Mouse (Mus musculus) embryonic facial prominence, embryonic 14.5 days (tissue): Measurements from ENCODE around the gene Ccr4. TPM values are rescaled to one million over a fixed set of nuclear protein-coding genes. Genes with fewer than 3 reads are reported as not detected.
A peak's percentile ranks its signal among the peaks of the same experiment; 100 is the strongest.

Experiments used
- ATAC-seq: fragments of 200-750 bp; cut with Nextera tagmentation; 2 replicates; pipeline ENCODE4 v1.8.0; 2017; ENCODE audit warnings: low read depth, moderate number of reproducible peaks, moderate TSS enrichment
- DNase-seq: peaks from one replicate; pipeline ENCODE4 v3.0.0-alpha.2; 2015; ENCODE audit warnings: low spot score
- H3K27ac ChIP-seq: fragments of 300-500 bp; sonication (generic); replicated peaks from 2 replicates; pipeline ENCODE4 v1.5.1; 2014; ENCODE audit warnings: low read depth, mild to moderate bottlenecking, low read length, moderate library complexity
- H3K27me3 ChIP-seq: fragments of 300-500 bp; sonication (generic); replicated peaks from 2 replicates; pipeline ENCODE4 v1.6.1; 2014; ENCODE audit warnings: low read length; ENCODE audit not compliant: control insufficient read depth, insufficient read depth
- H3K36me3 ChIP-seq: fragments of 300-500 bp; sonication (generic); 2 replicates; pipeline ENCODE4 v1.6.1; 2014; ENCODE audit warnings: low read length, mixed read lengths; ENCODE audit not compliant: control insufficient read depth, insufficient read depth
- H3K4me1 ChIP-seq: fragments of 300-500 bp; sonication (generic); 2 replicates; pipeline ENCODE4 v1.6.1; 2014; ENCODE audit warnings: antibody characterized with exemption, low read length; ENCODE audit not compliant: control insufficient read depth, insufficient read depth
- H3K4me2 ChIP-seq: fragments of 300-500 bp; sonication (generic); 2 replicates; pipeline ENCODE4 v1.6.1; 2014; ENCODE audit warnings: low read depth, mild to moderate bottlenecking, low read length, moderate library complexity, mixed read lengths
- H3K4me3 ChIP-seq: fragments of 300-500 bp; sonication (generic); 2 replicates; pipeline ENCODE4 v1.5.1; 2014; ENCODE audit warnings: low read depth, mild to moderate bottlenecking, low read length
- H3K9ac ChIP-seq: fragments of 300-500 bp; sonication (generic); 2 replicates; pipeline ENCODE4 v1.6.1; 2014; ENCODE audit warnings: low read depth, mild to moderate bottlenecking, low read length, moderate library complexity, mixed read lengths
- H3K9me3 ChIP-seq: fragments of 300-500 bp; sonication (generic); 2 replicates; pipeline ENCODE4 v1.6.1; 2016; ENCODE audit warnings: low read length; ENCODE audit not compliant: control insufficient read depth
- WGBS: fragments of 180-500 bp; shearing (Covaris S2); extraction: QIAGEN DNeasy Blood & Tissue Kit; methylation state at CpG from one replicate; pipeline ENCODE4 v1.1.7; 2014; 5-methylcytosine and 5-hydroxymethylcytosine counted together
- polyA plus RNA-seq: library from polyadenylated mRNA; unstranded; fragments of >200 nt; fragmentation: Nextera tagmentation; extraction: Ambion mirVana; gene quantifications from 2 replicates; pipeline ENCODE4 v1.2.1, GENCODE M21; 2014

The Ccr4 gene
- polyA plus RNA-seq, 1 experiment from 2014 or later, result 0.75 TPM

DNA sequence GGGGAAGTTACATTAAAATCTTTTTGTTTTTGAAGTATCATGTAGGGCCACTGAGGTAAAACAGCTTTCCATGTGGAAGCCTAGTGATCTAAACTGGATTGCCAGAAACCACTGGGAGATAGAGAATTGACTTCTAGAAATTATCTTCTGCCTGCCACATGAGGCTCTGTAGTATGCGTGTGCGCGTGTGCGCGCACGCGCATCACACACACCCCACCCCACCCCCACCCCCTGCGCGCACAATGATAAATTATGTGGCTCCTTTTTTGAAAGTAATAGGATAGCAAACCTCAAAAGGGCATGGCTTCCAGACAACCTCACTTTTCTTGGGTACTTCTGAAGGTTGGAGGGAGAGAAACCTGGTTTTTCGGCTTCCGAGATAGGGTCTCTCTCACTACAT is 2.8 kb downstream of the Ccr4 start:
- DNase-seq (no peak), ATAC-seq (no peak)
- no peaks in the 10 kb centered on the region for H3K27me3 ChIP-seq
- H3K4me1 ChIP-seq, result no peaks in the 10 kb centered on the region
- no peak overlapping the region for H3K27ac ChIP-seq
- H3K9me3 ChIP-seq, result no peaks in the 10 kb centered on the region
- no peak overlapping the region for H3K4me2 ChIP-seq
- no peak overlapping the region for H3K4me3 ChIP-seq
- H3K9ac ChIP-seq, result no peak overlapping the region
- WGBS, result 98% methylated on average over 11 of the region's 11 CpGs
- H3K36me3 ChIP-seq, result no peaks in the 10 kb centered on the region

DNA sequence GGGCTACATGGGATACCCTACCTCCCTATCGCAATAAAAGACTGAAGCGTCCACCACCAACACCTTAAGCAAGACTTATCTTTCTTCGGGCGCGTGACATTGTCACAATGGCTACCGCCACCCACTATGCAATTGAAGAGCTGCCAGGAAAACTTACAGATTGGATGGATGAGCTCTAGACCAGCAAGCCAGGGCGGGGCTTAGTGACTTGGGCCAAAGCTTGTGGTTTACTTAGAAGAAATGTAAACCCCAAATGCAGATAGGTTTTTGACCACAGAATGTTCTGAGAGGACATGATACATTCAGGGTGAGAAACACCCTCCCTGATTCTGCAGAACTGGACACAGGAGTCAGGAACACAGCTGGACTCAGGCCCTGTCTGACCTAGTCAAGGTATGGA is 3.6 kb downstream of the Ccr4 start:
- no peak overlapping the region for H3K4me3 ChIP-seq
- H3K9me3 ChIP-seq, result no peaks in the 10 kb centered on the region
- H3K27me3 ChIP-seq, result no peaks in the 10 kb centered on the region
- no peak for DNase-seq
- 95% methylated on average over 7 of the region's 7 CpGs for WGBS
- H3K36me3 ChIP-seq, result no peaks in the 10 kb centered on the region
- no peak overlapping the region for H3K9ac ChIP-seq
- H3K4me1 ChIP-seq, result no peaks in the 10 kb centered on the region
- no peak for ATAC-seq
- no peak overlapping the region for H3K4me2 ChIP-seq
- no peak overlapping the region for H3K27ac ChIP-seq

DNA sequence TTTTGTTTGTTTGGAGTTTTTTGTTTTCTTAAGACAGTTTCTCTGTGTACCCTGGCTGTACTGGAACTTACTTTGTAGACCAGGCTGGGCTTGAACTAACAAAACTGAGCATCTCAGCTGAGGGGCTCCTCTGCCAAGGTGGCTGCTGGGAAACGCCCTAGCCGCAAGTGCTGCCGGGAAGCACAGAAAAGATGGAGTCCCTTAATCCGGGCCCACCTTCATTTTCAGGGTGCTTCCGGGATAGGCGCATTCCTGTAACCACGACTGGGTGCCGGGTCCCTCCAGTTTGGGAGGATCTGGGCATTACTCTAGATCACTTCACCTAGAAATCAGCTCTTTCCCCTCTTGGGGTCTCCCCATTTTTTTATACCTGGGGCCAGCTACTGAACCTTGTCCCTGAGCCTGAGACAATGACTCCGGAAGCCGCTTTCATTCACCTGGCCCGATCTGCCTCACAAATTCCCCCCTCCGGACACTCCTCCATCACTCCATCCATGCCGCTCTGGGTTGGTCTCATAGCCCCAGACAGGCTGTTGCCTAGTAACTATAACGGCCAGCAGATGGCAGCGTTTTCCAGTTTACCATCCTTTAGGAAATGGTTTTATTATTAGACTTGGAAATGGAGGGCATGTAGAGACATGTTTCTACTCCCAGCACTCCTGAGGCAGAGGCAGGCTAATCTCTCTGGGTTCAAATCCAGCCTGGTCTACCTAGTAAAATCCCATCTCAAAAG is 4.8 kb downstream of the Ccr4 start:
- Histone ChIP-seq H3K27ac (no peak overlapping the region), H3K36me3 (no peaks in the 10 kb centered on the region), H3K9me3 (no peaks in the 10 kb centered on the region), H3K4me1 (no peaks in the 10 kb centered on the region), H3K27me3 (no peaks in the 10 kb centered on the region), H3K4me3 (no peak overlapping the region), H3K4me2 (peak overlapping the region; percentile 24; the same call in 1 of the 2 replicates), H3K9ac (no peak overlapping the region)
- 14% methylated on average over 14 of the region's 15 CpGs for WGBS
- ATAC-seq (no peak), DNase-seq (peak; percentile 73)

DNA sequence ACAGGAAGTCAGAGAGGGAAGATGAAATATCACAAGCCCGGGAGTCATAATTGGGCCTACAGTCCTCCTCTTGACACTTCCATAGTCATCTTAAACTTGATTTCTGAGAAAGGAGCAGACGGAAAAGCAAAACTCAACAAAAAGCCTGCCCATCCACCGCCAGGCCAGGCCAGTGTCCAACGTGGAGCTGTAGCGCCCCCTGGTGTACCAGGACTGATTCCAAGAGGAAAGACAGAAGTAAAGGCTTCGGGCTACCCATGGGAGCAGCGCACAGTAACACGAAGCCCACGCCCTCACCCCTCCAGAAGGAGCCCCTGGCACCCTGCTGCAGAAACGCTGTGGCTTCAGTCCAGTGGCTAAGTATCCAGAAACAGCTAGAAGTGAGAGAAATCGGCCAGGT is 6.5 kb downstream of the Ccr4 start:
- Histone ChIP-seq H3K9me3 (no peaks in the 10 kb centered on the region), H3K27me3 (no peaks in the 10 kb centered on the region), H3K9ac (no peak overlapping the region), H3K4me2 (peak overlapping the region; percentile 34), H3K36me3 (no peaks in the 10 kb centered on the region), H3K27ac (no peak overlapping the region), H3K4me1 (no peaks in the 10 kb centered on the region), H3K4me3 (no peak overlapping the region)
- WGBS, result 5% methylated on average over 11 of the region's 11 CpGs
- DNase-seq (peak; percentile 89), ATAC-seq (peak; percentile 83)

DNA sequence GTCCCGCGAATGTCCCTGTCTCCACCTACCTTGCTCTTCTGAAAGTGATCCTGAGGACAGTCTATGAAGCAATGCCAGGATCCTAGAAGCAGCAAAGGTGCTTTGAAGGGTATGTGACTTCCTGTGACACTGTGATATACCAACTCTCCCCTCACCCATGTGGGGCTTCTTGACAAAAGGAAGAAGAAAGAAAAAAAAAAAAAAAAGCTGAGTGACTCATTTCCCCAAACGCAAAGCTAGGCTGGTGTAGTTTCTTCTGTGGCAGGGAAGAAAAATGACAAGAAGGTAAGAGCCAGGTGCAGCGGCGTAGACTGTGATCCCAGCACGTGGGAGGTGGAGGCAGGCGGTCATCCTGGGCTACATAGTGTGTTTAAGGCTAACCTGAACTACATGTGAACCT is 8.2 kb downstream of the Ccr4 start:
- 78% methylated on average over 7 of the region's 7 CpGs for WGBS

DNA sequence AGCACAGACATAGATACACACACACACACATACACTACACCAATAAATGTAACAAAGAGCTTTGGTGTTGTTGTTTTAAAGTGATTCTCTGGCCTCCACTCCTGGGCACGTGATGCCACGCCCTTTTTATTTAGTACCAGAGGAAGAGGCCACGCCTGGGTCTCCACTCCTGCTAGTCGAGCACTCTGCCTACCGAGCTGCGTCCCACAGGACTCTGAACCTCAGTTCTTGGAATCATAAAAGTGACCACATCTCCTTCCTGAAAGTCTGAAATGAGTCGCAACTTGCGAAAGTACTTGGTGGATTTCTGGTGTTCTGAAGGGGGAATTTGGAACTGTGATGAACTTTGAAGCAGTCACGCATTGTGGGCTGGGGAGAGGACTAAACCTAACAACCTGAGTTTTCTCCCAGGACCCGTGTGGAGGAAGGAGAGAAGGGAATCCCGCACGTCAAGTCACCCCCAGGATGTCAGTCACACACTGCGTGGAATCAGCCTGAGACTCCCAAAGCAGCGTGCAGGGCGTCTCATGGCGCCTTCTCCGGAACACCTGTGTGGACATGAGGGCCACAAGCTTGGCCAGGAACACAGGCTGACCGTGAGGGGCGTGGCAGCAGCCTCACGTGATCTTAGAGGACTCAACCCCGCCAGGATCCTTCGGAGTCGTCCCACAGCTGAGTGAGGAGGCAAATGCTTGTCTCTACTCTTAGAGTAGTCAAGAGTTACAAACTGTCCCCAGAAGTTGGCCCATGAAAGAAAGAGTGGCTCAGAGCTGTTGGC is 17.0 kb downstream of the Ccr4 start:
- Histone ChIP-seq H3K9me3 (no peaks in the 10 kb centered on the region), H3K36me3 (no peaks in the 10 kb centered on the region), H3K27me3 (no peaks in the 10 kb centered on the region), H3K9ac (no peak overlapping the region), H3K4me1 (no peaks in the 10 kb centered on the region), H3K4me3 (no peak overlapping the region), H3K4me2 (no peak overlapping the region), H3K27ac (no peak overlapping the region)
- WGBS, result 77% methylated on average over 22 of the region's 23 CpGs
- DNase-seq, result no peak
- ATAC-seq, result no peak

More for the DNA sequence above, 8.2 kb downstream of the Ccr4 start:
- H3K4me1 ChIP-seq, result no peaks in the 10 kb centered on the region
- DNase-seq (no peak), ATAC-seq (no peak)
- no peak overlapping the region for H3K4me3 ChIP-seq
- no peak overlapping the region for H3K9ac ChIP-seq
- H3K9me3 ChIP-seq, result no peaks in the 10 kb centered on the region
- H3K27me3 ChIP-seq, result no peaks in the 10 kb centered on the region
- H3K27ac ChIP-seq, result no peak overlapping the region
- no peak overlapping the region for H3K4me2 ChIP-seq
- H3K36me3 ChIP-seq, result no peaks in the 10 kb centered on the region

DNA sequence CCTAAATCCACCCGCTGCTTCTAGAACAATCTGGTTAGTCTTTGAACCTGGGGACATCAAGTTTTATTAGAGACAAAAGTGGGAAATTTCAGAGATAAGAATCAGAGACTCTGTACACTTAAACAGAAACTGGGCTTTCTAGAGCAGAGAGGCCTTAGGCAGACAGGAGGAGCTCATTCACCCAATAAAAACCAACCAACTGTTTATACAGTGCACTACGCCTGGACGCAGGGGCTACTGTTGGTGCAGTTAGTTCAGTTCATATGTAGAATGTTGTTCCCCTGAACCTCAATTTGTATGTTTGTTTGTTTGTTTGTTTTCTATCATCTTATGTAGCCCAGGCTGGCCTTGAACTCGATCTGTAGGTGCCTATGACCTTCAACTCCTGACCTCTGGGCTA is 17.9 kb downstream of the Ccr4 start:
- no peak overlapping the region for H3K27ac ChIP-seq
- ATAC-seq (no peak), DNase-seq (no peak)
- 79% methylated on average over 4 of the region's 4 CpGs for WGBS
- H3K27me3 ChIP-seq, result no peaks in the 10 kb centered on the region
- no peak overlapping the region for H3K4me3 ChIP-seq
- H3K36me3 ChIP-seq, result no peaks in the 10 kb centered on the region
- no peak overlapping the region for H3K9ac ChIP-seq
- no peak overlapping the region for H3K4me2 ChIP-seq
- no peaks in the 10 kb centered on the region for H3K9me3 ChIP-seq
- no peaks in the 10 kb centered on the region for H3K4me1 ChIP-seq

DNA sequence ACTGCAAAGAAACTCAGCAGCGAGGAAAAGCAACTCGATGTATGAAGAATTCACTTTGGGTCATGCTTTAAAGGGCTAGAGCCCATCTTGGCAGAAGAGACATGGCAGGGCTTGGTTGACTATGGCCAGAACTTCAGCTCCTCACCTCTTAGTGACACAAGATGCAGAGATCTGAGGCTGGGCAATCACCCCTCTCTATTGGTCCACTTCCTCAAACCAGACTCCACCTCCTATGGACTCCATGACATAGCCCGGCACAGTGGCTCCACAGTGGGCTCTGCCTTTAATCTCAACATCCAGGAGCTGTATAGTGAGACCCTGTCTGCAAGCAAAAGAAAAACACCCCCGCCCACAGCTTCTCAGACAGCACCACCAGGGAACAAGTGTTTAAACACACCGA is 19.9 kb downstream of the Ccr4 start:
- Histone ChIP-seq H3K4me2 (no peak overlapping the region), H3K27ac (no peak overlapping the region), H3K4me1 (no peaks in the 10 kb centered on the region), H3K27me3 (no peaks in the 10 kb centered on the region), H3K9ac (no peak overlapping the region), H3K9me3 (no peaks in the 10 kb centered on the region), H3K36me3 (no peaks in the 10 kb centered on the region), H3K4me3 (no peak overlapping the region)
- DNase-seq (no peak), ATAC-seq (no peak)
- 71% methylated on average over 5 of the region's 5 CpGs for WGBS

DNA sequence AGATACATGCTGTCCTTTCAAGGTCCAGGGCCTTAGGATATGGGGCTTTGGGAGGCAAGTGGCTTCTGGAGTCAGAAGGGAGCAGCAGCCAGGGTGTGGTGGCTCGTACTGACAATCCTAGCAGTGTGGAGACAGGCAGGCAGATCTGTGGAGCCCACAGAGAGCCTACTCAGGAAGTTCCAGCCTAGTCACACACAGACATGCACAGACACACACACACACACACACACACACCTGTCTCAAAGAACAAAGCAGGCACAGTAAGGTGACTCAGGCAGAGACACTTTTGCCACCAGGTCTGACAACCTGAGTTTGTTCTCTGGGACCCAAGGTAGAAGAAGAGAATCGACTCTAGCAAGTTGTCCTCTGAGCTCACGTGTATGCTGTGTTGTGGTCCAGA is 23.8 kb downstream of the Ccr4 start:
- H3K36me3 ChIP-seq, result no peaks in the 10 kb centered on the region
- WGBS, result 69% methylated on average over 3 of the region's 3 CpGs
- no peaks in the 10 kb centered on the region for H3K27me3 ChIP-seq
- H3K27ac ChIP-seq, result no peak overlapping the region
- H3K4me2 ChIP-seq, result no peak overlapping the region
- H3K4me3 ChIP-seq, result no peak overlapping the region
- no peak overlapping the region for H3K9ac ChIP-seq
- no peaks in the 10 kb centered on the region for H3K4me1 ChIP-seq
- no peak for ATAC-seq
- H3K9me3 ChIP-seq, result no peaks in the 10 kb centered on the region
- DNase-seq, result no peak
